8 mouse cellular contexts compared by ENCODE assay signal in the genomic region with DNA sequence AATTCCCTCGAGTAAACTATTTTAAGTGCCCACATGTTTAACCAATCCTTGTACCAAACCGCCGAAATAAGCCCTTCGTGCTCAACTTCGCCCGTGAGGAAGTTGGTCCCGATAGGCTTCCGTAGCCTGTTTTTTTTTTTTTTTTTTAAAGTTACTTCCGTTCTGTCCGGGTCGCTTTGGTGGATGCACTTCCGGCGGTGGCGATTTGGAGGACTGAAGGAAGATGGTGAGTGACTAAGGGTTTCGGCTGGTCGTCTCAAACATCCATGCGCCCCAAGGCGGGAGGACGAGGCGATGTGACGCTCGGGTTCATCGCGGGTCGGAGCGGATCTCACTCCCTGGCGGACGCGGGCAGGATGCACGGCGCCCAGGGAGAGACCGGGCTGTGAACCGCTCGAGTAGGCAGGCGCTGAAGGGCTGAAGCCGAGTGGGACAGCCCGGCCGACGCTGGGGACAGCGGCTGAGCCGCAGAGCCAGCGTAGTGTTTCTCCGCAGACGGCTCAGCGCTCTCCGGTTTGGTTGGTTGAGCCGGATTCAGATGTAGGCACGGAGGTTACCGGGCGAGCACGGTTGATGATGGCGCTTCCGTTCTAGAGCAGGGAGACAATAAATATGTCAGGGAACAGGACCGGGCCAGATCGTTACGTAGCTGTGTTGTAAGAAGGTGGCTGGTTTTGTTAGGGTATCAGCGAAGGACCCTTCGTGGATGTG. TPM values are rescaled to one million over a fixed set of nuclear protein-coding genes. Genes with fewer than 3 reads are reported as not detected.
DNase-seq lines count a peak whose midpoint lies in the region; ATAC-seq and TF ChIP-seq lines count a peak whose summit lies in the region.

Gene Psmc1 (plus strand): TSS at position 169 of the 711 bp plus-strand sequence.

- WGBS in forebrain, embryonic 15.5 days, result under 1% methylated on average over 58 of the region's 58 CpGs
- under 1% methylated on average over 58 of the region's 58 CpGs for WGBS in lung, embryonic 14.5 days
- WGBS in olfactory bulb, adult 2 months, result 0% methylated on average over 58 of the region's 58 CpGs
- WGBS in thymus, adult 2 months, result under 1% methylated on average over 58 of the region's 58 CpGs

- peak; percentile 73 for ATAC-seq in G1E (ENCODE audit: extremely low read depth, insufficient number of reproducible peaks, low FRiP score, poor library complexity, severe bottlenecking)
- peak; percentile 82 for ATAC-seq in forebrain, embryonic 15.5 days (replicated peaks)
- ATAC-seq in lung, embryonic 14.5 days (ENCODE audit: insufficient read depth), result peak; percentile 81

- peak within 1 kb of the TSS; percentile 74 for H3K4me2 ChIP-seq in forebrain, embryonic 15.5 days (replicated peaks)
- H3K4me2 ChIP-seq in lung, embryonic 14.5 days, result peak within 1 kb of the TSS; percentile 85

- peaks cover 41% of the 10 kb centered on the region for H3K4me1 ChIP-seq in G1E (ENCODE audit: insufficient read depth, low read depth, low read length)
- H3K4me1 ChIP-seq in forebrain, embryonic 15.5 days, result peaks cover 23% of the 10 kb centered on the region
- 0 out of 2 replicates have a peak, but pooled peaks cover 6% of the 10 kb centered on the region for H3K4me1 ChIP-seq in lung, embryonic 14.5 days (ENCODE audit: insufficient read depth)
- peaks cover 13% of the 10 kb centered on the region; the same call in 1 of the 2 replicates for H3K4me1 ChIP-seq in olfactory bulb, adult 2 months (ENCODE audit: control insufficient read depth, insufficient read depth, low read length)
- H3K4me1 ChIP-seq in thymus, adult 2 months (replicated peaks; ENCODE audit: control insufficient read depth, insufficient read depth, low read length), result peaks cover 35% of the 10 kb centered on the region

- H3K9ac ChIP-seq in forebrain, embryonic 15.5 days (replicated peaks), result peak within 1 kb of the TSS; percentile 97
- peak within 1 kb of the TSS; percentile 94 for H3K9ac ChIP-seq in lung, embryonic 14.5 days

- peaks cover 37% of the 10 kb centered on the region for H3K36me3 ChIP-seq in G1E (replicated peaks)
- peaks cover 22% of the 10 kb centered on the region for H3K36me3 ChIP-seq in forebrain, embryonic 15.5 days
- peaks cover 33% of the 10 kb centered on the region for H3K36me3 ChIP-seq in lung, embryonic 14.5 days (ENCODE audit: insufficient read depth)
- peaks cover 26% of the 10 kb centered on the region for H3K36me3 ChIP-seq in thymus, adult 2 months (ENCODE audit: control insufficient read depth, insufficient read depth, low read length)

- TF ChIP-seq POLR2A in olfactory bulb, adult 2 months (IDR thresholded peaks at IDR 0.05; ENCODE audit: insufficient read depth, low read depth, low read length), result peak; percentile 58; the same call in 1 of the 2 replicates
- 0 out of 2 replicates have a peak, but pooled peaks have one; percentile 33 for TF ChIP-seq POLR2A in thymus, adult 2 months (IDR thresholded peaks at IDR 0.05; ENCODE audit: control insufficient read depth, extremely low read depth, insufficient read depth, low read length, poor library complexity)

- H3K27me3 ChIP-seq in G1E (ENCODE audit: insufficient read depth, low read length), result no peaks in the 10 kb centered on the region
- no peaks in the 10 kb centered on the region for H3K27me3 ChIP-seq in forebrain, embryonic 15.5 days
- no peaks in the 10 kb centered on the region for H3K27me3 ChIP-seq in lung, embryonic 14.5 days (ENCODE audit: insufficient read depth, low read length)
- H3K27me3 ChIP-seq in thymus, adult 2 months (ENCODE audit: control insufficient read depth, insufficient read depth, low read length), result no peaks in the 10 kb centered on the region

- intact Hi-C loops in heart, postnatal 25 days (cut with DNase I), result loop anchor here (5.0 kb wide), 1 partner anchor 213 kb away; no protein-coding TSS in a partner anchor

- no peaks in the 10 kb centered on the region for H3K9me3 ChIP-seq in G1E (replicated peaks)
- H3K9me3 ChIP-seq in forebrain, embryonic 15.5 days, result no peaks in the 10 kb centered on the region
- H3K9me3 ChIP-seq in lung, embryonic 14.5 days (ENCODE audit: low read depth, low read length), result no peaks in the 10 kb centered on the region

- peak within 1 kb of the TSS; percentile 90 for H3K4me3 ChIP-seq in G1E (ENCODE audit: low read depth, low read length)
- peak within 1 kb of the TSS; percentile 91 for H3K4me3 ChIP-seq in forebrain, embryonic 15.5 days
- H3K4me3 ChIP-seq in lung, embryonic 14.5 days (ENCODE audit: low read depth, low read length), result peak within 1 kb of the TSS; percentile 94
- H3K4me3 ChIP-seq in olfactory bulb, adult 2 months (ENCODE audit: insufficient read depth, low read depth, low read length), result peak within 1 kb of the TSS; percentile 98
- H3K4me3 ChIP-seq in thymus, adult 2 months (ENCODE audit: control insufficient read depth, insufficient read depth, low read length), result peak within 1 kb of the TSS; percentile 84

- TF ChIP-seq CTCF in G1E (IDR thresholded peaks at IDR 0.05; ENCODE audit: low read depth, low read length), result no peak
- no peak for TF ChIP-seq CTCF in lung, embryonic 14.5 days (IDR thresholded peaks at IDR 0.05; ENCODE audit: low read depth)
- no peak for TF ChIP-seq CTCF in olfactory bulb, adult 2 months (IDR thresholded peaks at IDR 0.05; ENCODE audit: insufficient read depth, low read depth, low read length)
- TF ChIP-seq CTCF in thymus, adult 2 months (IDR thresholded peaks at IDR 0.05; ENCODE audit: borderline replicate concordance, control insufficient read depth, extremely low read depth, insufficient read depth, low read length, poor library complexity), result peak; percentile 44; the same call in 1 of the 2 replicates

- peak within 1 kb of the TSS; percentile 90 for H3K27ac ChIP-seq in forebrain, embryonic 15.5 days (replicated peaks)
- peak within 1 kb of the TSS; percentile 88 for H3K27ac ChIP-seq in lung, embryonic 14.5 days (ENCODE audit: low read depth)
- H3K27ac ChIP-seq in olfactory bulb, adult 2 months (ENCODE audit: insufficient read depth, low read depth, low read length), result peak within 1 kb of the TSS; percentile 78
- H3K27ac ChIP-seq in thymus, adult 2 months (ENCODE audit: control insufficient read depth, insufficient read depth, low read length), result peak within 1 kb of the TSS; percentile 48

- DNase-seq in G1E (ENCODE audit: low spot score), result peak; percentile 77
- DNase-seq in cerebellum, adult 11-12 months, result peak; percentile 80
- peak; percentile 51 for DNase-seq in heart, postnatal 25 days (ENCODE audit: low spot score)
- DNase-seq in layer of hippocampus, adult 18-20 months (ENCODE audit: low spot score in 2 of 2), result peak; percentile 61 to 86
- DNase-seq in lung, embryonic 14.5 days, result peak; percentile 96
- peak; percentile 71 for DNase-seq in thymus, adult 2 months

RNA-seq across cellular contexts. Expression of gene Psmc1, which starts in this region (rescaled TPM):
- 155 and 162 TPM in 2 replicates for total RNA-seq in G1E (2014; fragmentation: Nextera tagmentation)
- total RNA-seq in G1E (2017), result 212 and 293 TPM in 2 replicates
- polyA plus RNA-seq in G1E (2012), result 22.5 and 65.1 TPM in 2 replicates
- polyA plus RNA-seq in forebrain, embryonic 15.5 days (2015; fragmentation: Nextera tagmentation; extraction: Ambion mirVana), result 272 and 277 TPM in 2 replicates
- total RNA-seq in heart, postnatal 25 days (2021), result 100 to 1,000 TPM; 119 to 132 TPM
- total RNA-seq in layer of hippocampus, adult 18-20 months (2021), result 100 to 1,000 TPM; 186 to 195 TPM
- 308 and 325 TPM in 2 replicates for polyA plus RNA-seq in lung, embryonic 14.5 days (2014; fragmentation: Nextera tagmentation; extraction: Ambion mirVana)
- 492 TPM in 1 of 2 replicates, not detected in the other for polyA plus RNA-seq in olfactory bulb, adult 2 months (2012; ENCODE audit: insufficient read depth, insufficient read length, low replicate concordance, missing spikeins)
- polyA plus RNA-seq in thymus, adult 2 months (2012; rRNA removed), result 45.3 and 46.8 TPM in 2 replicates

Comparison
In these comparisons a context has a peak if more than half of its experiments do, and no peak if none do; other contexts are left out.
1. Peak in every context shown above with its lines: DNase-seq, ATAC-seq, H3K4me3 ChIP-seq and H3K27ac ChIP-seq.